Mouse (Mus musculus): Measurements from ENCODE around the gene Cd244a. TPM values are rescaled to one million over a fixed set of nuclear protein-coding genes. Genes with fewer than 3 reads are reported as not detected.

Gene Cd244a
- polyA plus RNA-seq, 1 experiment, result not detected

GRCm38 (mm10) chr1:171532830-171533229, 26.2 kb upstream of the Cd244a start:
- Histone ChIP-seq H3K36me3 (ENCODE audit: control insufficient read depth, insufficient read depth, low read length, poor library complexity, severe bottlenecking) (no peaks in the 10 kb centered on the region), H3K4me3 (ENCODE audit: low read depth, low read length) (no peak overlapping the region), H3K27me3 (ENCODE audit: control insufficient read depth, insufficient read depth, low read length, poor library complexity, severe bottlenecking) (no peaks in the 10 kb centered on the region), H3K27ac (ENCODE audit: insufficient read depth, low read length) (no peak overlapping the region), H3K9me3 (replicated peaks; ENCODE audit: control insufficient read depth, insufficient read depth, low read length, poor library complexity, severe bottlenecking) (peaks cover 4% of the 10 kb centered on the region; the same call in 1 of the 2 replicates), H3K4me1 (ENCODE audit: control insufficient read depth, insufficient read depth, low read length) (no peaks in the 10 kb centered on the region), H3K9ac (ENCODE audit: low read depth, poor library complexity, severe bottlenecking) (no peak overlapping the region)
- TF ChIP-seq POLR2A (IDR thresholded peaks at IDR 0.05; ENCODE audit: insufficient read depth, low read length), result no peak
- TF ChIP-seq CTCF (IDR thresholded peaks at IDR 0.05; ENCODE audit: low read depth, low read length), result peak; percentile 50
- no peak for TF ChIP-seq EP300 (IDR thresholded peaks at IDR 0.05; ENCODE audit: insufficient read depth, low read depth, low read length)

GRCm38 (mm10) chr1:171534557-171534956, 24.4 kb upstream of the Cd244a start:
- H3K4me1 ChIP-seq (ENCODE audit: control insufficient read depth, insufficient read depth, low read length), result no peaks in the 10 kb centered on the region
- H3K9me3 ChIP-seq (replicated peaks; ENCODE audit: control insufficient read depth, insufficient read depth, low read length, poor library complexity, severe bottlenecking), result peaks cover 3% of the 10 kb centered on the region; the same call in 1 of the 2 replicates
- TF ChIP-seq CTCF (IDR thresholded peaks at IDR 0.05; ENCODE audit: low read depth, low read length), result no peak
- no peak for TF ChIP-seq POLR2A (IDR thresholded peaks at IDR 0.05; ENCODE audit: insufficient read depth, low read length)
- no peak for TF ChIP-seq EP300 (IDR thresholded peaks at IDR 0.05; ENCODE audit: insufficient read depth, low read depth, low read length)
- no peaks in the 10 kb centered on the region for H3K36me3 ChIP-seq (ENCODE audit: control insufficient read depth, insufficient read depth, low read length, poor library complexity, severe bottlenecking)
- H3K4me3 ChIP-seq (ENCODE audit: low read depth, low read length), result no peak overlapping the region
- no peak overlapping the region for H3K27ac ChIP-seq (ENCODE audit: insufficient read depth, low read length)
- no peaks in the 10 kb centered on the region for H3K27me3 ChIP-seq (ENCODE audit: control insufficient read depth, insufficient read depth, low read length, poor library complexity, severe bottlenecking)
- no peak overlapping the region for H3K9ac ChIP-seq (ENCODE audit: low read depth, poor library complexity, severe bottlenecking)

- Histone ChIP-seq H3K9me3 (replicated peaks; ENCODE audit: control insufficient read depth, insufficient read depth, low read length, poor library complexity, severe bottlenecking) (peaks cover 3% of the 10 kb centered on the region; the same call in 1 of the 2 replicates), H3K4me1 (ENCODE audit: control insufficient read depth, insufficient read depth, low read length) (no peaks in the 10 kb centered on the region), H3K9ac (ENCODE audit: low read depth, poor library complexity, severe bottlenecking) (no peak within 1 kb of the TSS), H3K36me3 (ENCODE audit: control insufficient read depth, insufficient read depth, low read length, poor library complexity, severe bottlenecking) (no peaks in the 10 kb centered on the region), H3K4me3 (ENCODE audit: low read depth, low read length) (no peak within 1 kb of the TSS), H3K27me3 (ENCODE audit: control insufficient read depth, insufficient read depth, low read length, poor library complexity, severe bottlenecking) (no peaks in the 10 kb centered on the region), H3K27ac (ENCODE audit: insufficient read depth, low read length) (no peak within 1 kb of the TSS)
- no peak for TF ChIP-seq CTCF (IDR thresholded peaks at IDR 0.05; ENCODE audit: low read depth, low read length)
- no peak for TF ChIP-seq EP300 (IDR thresholded peaks at IDR 0.05; ENCODE audit: insufficient read depth, low read depth, low read length)
- no peak for TF ChIP-seq POLR2A (IDR thresholded peaks at IDR 0.05; ENCODE audit: insufficient read depth, low read length)
Observed at GRCm38 (mm10) chr1:171535194-171535593, 23.8 kb upstream of the Cd244a start, which contains the start of gene Itln1. Gene Itln1, minus strand, starts transcription at chr1:171535294.

GRCm38 (mm10) chr1:171540694-171541093, 18.3 kb upstream of the Cd244a start:
- Histone ChIP-seq H3K9me3 (replicated peaks; ENCODE audit: control insufficient read depth, insufficient read depth, low read length, poor library complexity, severe bottlenecking) (peaks cover 3% of the 10 kb centered on the region; the same call in 1 of the 2 replicates), H3K4me1 (ENCODE audit: control insufficient read depth, insufficient read depth, low read length) (no peaks in the 10 kb centered on the region), H3K4me3 (ENCODE audit: low read depth, low read length) (no peak overlapping the region), H3K36me3 (ENCODE audit: control insufficient read depth, insufficient read depth, low read length, poor library complexity, severe bottlenecking) (no peaks in the 10 kb centered on the region), H3K9ac (ENCODE audit: low read depth, poor library complexity, severe bottlenecking) (no peak overlapping the region), H3K27ac (ENCODE audit: insufficient read depth, low read length) (no peak overlapping the region), H3K27me3 (ENCODE audit: control insufficient read depth, insufficient read depth, low read length, poor library complexity, severe bottlenecking) (no peaks in the 10 kb centered on the region)
- TF ChIP-seq POLR2A (IDR thresholded peaks at IDR 0.05; ENCODE audit: insufficient read depth, low read length), result no peak
- TF ChIP-seq EP300 (IDR thresholded peaks at IDR 0.05; ENCODE audit: insufficient read depth, low read depth, low read length), result no peak
- no peak for TF ChIP-seq CTCF (IDR thresholded peaks at IDR 0.05; ENCODE audit: low read depth, low read length)

- H3K36me3 ChIP-seq (ENCODE audit: control insufficient read depth, insufficient read depth, low read length, poor library complexity, severe bottlenecking), result no peaks in the 10 kb centered on the region
- H3K9ac ChIP-seq (ENCODE audit: low read depth, poor library complexity, severe bottlenecking), result no peak overlapping the region
- H3K27ac ChIP-seq (ENCODE audit: insufficient read depth, low read length), result no peak overlapping the region
- H3K4me3 ChIP-seq (ENCODE audit: low read depth, low read length), result no peak overlapping the region
- no peaks in the 10 kb centered on the region for H3K27me3 ChIP-seq (ENCODE audit: control insufficient read depth, insufficient read depth, low read length, poor library complexity, severe bottlenecking)
- no peaks in the 10 kb centered on the region for H3K4me1 ChIP-seq (ENCODE audit: control insufficient read depth, insufficient read depth, low read length)
- peaks cover 6% of the 10 kb centered on the region for H3K9me3 ChIP-seq (replicated peaks; ENCODE audit: control insufficient read depth, insufficient read depth, low read length, poor library complexity, severe bottlenecking)
- TF ChIP-seq POLR2A (IDR thresholded peaks at IDR 0.05; ENCODE audit: insufficient read depth, low read length) (no peak), EP300 (IDR thresholded peaks at IDR 0.05; ENCODE audit: insufficient read depth, low read depth, low read length) (no peak), CTCF (IDR thresholded peaks at IDR 0.05; ENCODE audit: low read depth, low read length) (no peak)
Observed at GRCm38 (mm10) chr1:171551326-171551725, 7.7 kb upstream of the Cd244a start.

- Histone ChIP-seq H3K9me3 (replicated peaks; ENCODE audit: control insufficient read depth, insufficient read depth, low read length, poor library complexity, severe bottlenecking) (peaks cover 6% of the 10 kb centered on the region), H3K27ac (ENCODE audit: insufficient read depth, low read length) (no peak overlapping the region), H3K4me1 (ENCODE audit: control insufficient read depth, insufficient read depth, low read length) (no peaks in the 10 kb centered on the region), H3K4me3 (ENCODE audit: low read depth, low read length) (no peak overlapping the region), H3K36me3 (ENCODE audit: control insufficient read depth, insufficient read depth, low read length, poor library complexity, severe bottlenecking) (no peaks in the 10 kb centered on the region), H3K27me3 (ENCODE audit: control insufficient read depth, insufficient read depth, low read length, poor library complexity, severe bottlenecking) (no peaks in the 10 kb centered on the region), H3K9ac (ENCODE audit: low read depth, poor library complexity, severe bottlenecking) (no peak overlapping the region)
- no peak for TF ChIP-seq POLR2A (IDR thresholded peaks at IDR 0.05; ENCODE audit: insufficient read depth, low read length)
- TF ChIP-seq EP300 (IDR thresholded peaks at IDR 0.05; ENCODE audit: insufficient read depth, low read depth, low read length), result no peak
- TF ChIP-seq CTCF (IDR thresholded peaks at IDR 0.05; ENCODE audit: low read depth, low read length), result no peak
Observed at GRCm38 (mm10) chr1:171552230-171552629, 6.8 kb upstream of the Cd244a start.
